Mouse (Mus musculus): Measurements from ENCODE around the gene Mgst2.

- TF ChIP-seq CTCF (conservative IDR thresholded peaks at IDR 0.05; ENCODE audit: low read length) (no peak), POU5F1 (IDR thresholded peaks at IDR 0.05; ENCODE audit: borderline replicate concordance, low read length) (no peak), NANOG (IDR thresholded peaks at IDR 0.05; ENCODE audit: borderline replicate concordance, low read length) (no peak)
Observed at GRCm38 (mm10) chr3:51688725-51689124, 28.6 kb downstream of the Mgst2 start.

Measured in E14TG2a.4 (cell line).